In genomic region chr1:172025201-172025904, GRCm38 (mm10) we compare ENCODE assay signal across 11 mouse cellular contexts. TPM values are rescaled to one million over a fixed set of nuclear protein-coding genes. Genes with fewer than 3 reads are reported as not detected.
A peak's percentile ranks its signal among the peaks of the same experiment; 100 is the strongest.
DNase-seq lines count a peak whose midpoint lies in the region; ATAC-seq lines count a peak whose summit lies in the region.
"Had no signal": no experiment of that assay in that cellular context is flagged by ENCODE, and none has a peak within 500 bp of the region (broad histone marks: within the 10 kb centered on the region; RNA-seq: fewer than 3 reads in every experiment).

No protein-coding gene starts in this region.

- H3K36me3 ChIP-seq in heart, embryonic 14.5 days (ENCODE audit: control insufficient read depth, insufficient read depth, low read length): peaks cover 2% of the 10 kb centered on the region; the same call in 1 of the 2 replicates
- no peaks in the 10 kb centered on the region; the same call in 1 of the 2 replicates for H3K36me3 ChIP-seq in embryonic facial prominence, embryonic 11.5 days (replicated peaks; ENCODE audit: control insufficient read depth, insufficient read depth, low read depth, low read length)
- no peaks in the 10 kb centered on the region for H3K36me3 ChIP-seq in hindbrain, embryonic 11.5 days (ENCODE audit: control insufficient read depth, insufficient read depth, low read length)
- peaks cover 9% of the 10 kb centered on the region for H3K36me3 ChIP-seq in midbrain, embryonic 13.5 days

- peak overlapping the region; percentile 93; the same call in 1 of the 2 replicates for H3K9ac ChIP-seq in heart, embryonic 14.5 days (ENCODE audit: low read length)
- H3K9ac ChIP-seq in embryonic facial prominence, embryonic 11.5 days (replicated peaks; ENCODE audit: low read length): peak overlapping the region; percentile 96
- H3K9ac ChIP-seq in hindbrain, embryonic 11.5 days (ENCODE audit: low read depth, low read length): peak overlapping the region; percentile 79
- peak overlapping the region; percentile 97 for H3K9ac ChIP-seq in midbrain, embryonic 13.5 days (replicated peaks)

- intact Hi-C loops in left cerebral cortex, postnatal 25 days (cut with DNase I): no loop called here

- H3K27me3 ChIP-seq in heart, embryonic 14.5 days (ENCODE audit: control insufficient read depth, insufficient read depth, low read length): no peaks in the 10 kb centered on the region
- H3K27me3 ChIP-seq in embryonic facial prominence, embryonic 11.5 days (ENCODE audit: control insufficient read depth, insufficient read depth, low read length): no peaks in the 10 kb centered on the region
- no peaks in the 10 kb centered on the region for H3K27me3 ChIP-seq in hindbrain, embryonic 11.5 days (ENCODE audit: control insufficient read depth, insufficient read depth, low read length)
- H3K27me3 ChIP-seq in midbrain, embryonic 13.5 days: no peaks in the 10 kb centered on the region

- 63% methylated on average over 8 of the region's 8 CpGs for WGBS in heart, embryonic 14.5 days
- 42% methylated on average over 8 of the region's 8 CpGs for WGBS in embryonic facial prominence, embryonic 11.5 days
- WGBS in hindbrain, embryonic 11.5 days: 24% methylated on average over 8 of the region's 8 CpGs
- WGBS in midbrain, embryonic 13.5 days: 6% methylated on average over 8 of the region's 8 CpGs

- peaks cover 16 to 25% of the 10 kb centered on the region in 2 experiments for H3K4me1 ChIP-seq in heart, embryonic 14.5 days (ENCODE audit: control insufficient read depth in 2 of 2, insufficient read depth in 2 of 2, low read length in 2 of 2)
- peaks cover 9% of the 10 kb centered on the region for H3K4me1 ChIP-seq in embryonic facial prominence, embryonic 11.5 days (ENCODE audit: control insufficient read depth, insufficient read depth, low read length)
- peaks cover 25% of the 10 kb centered on the region for H3K4me1 ChIP-seq in hindbrain, embryonic 11.5 days (replicated peaks; ENCODE audit: control insufficient read depth, insufficient read depth, low read length)
- peaks cover 74% of the 10 kb centered on the region for H3K4me1 ChIP-seq in midbrain, embryonic 13.5 days (replicated peaks)

- peak overlapping the region; percentile 69 for H3K4me2 ChIP-seq in heart, embryonic 14.5 days (ENCODE audit: low read length)
- H3K4me2 ChIP-seq in embryonic facial prominence, embryonic 11.5 days (ENCODE audit: low read depth, low read length): peak overlapping the region; percentile 61
- H3K4me2 ChIP-seq in hindbrain, embryonic 11.5 days (replicated peaks; ENCODE audit: low read depth, low read length): peak overlapping the region; percentile 92
- H3K4me2 ChIP-seq in midbrain, embryonic 13.5 days (replicated peaks): peak overlapping the region; percentile 87

- H3K4me3 ChIP-seq in heart, embryonic 14.5 days (ENCODE audit: control insufficient read depth in 1 of 2, insufficient read depth in 1 of 2, low read depth in 1 of 2, low read length in 2 of 2): peak overlapping the region in 1 of 2 experiments; percentile 95; a peak in 3 of 4 replicates
- H3K4me3 ChIP-seq in embryonic facial prominence, embryonic 11.5 days (ENCODE audit: low read depth, low read length): peak overlapping the region; percentile 90
- peak overlapping the region; percentile 68 for H3K4me3 ChIP-seq in hindbrain, embryonic 11.5 days (ENCODE audit: low read depth, low read length)
- H3K4me3 ChIP-seq in midbrain, embryonic 13.5 days (replicated peaks): peak overlapping the region; percentile 88

- no peak for DNase-seq in heart, adult 9 months (ENCODE audit: low spot score in 2 of 2)
- DNase-seq in embryonic facial prominence, embryonic 11.5 days (ENCODE audit: low spot score): no peak
- no peak for DNase-seq in hindbrain, embryonic 11.5 days (ENCODE audit: low spot score)
- no peak for DNase-seq in retina, embryonic 14.5 days (ENCODE audit: low spot score)
- DNase-seq in left cerebral cortex, postnatal 25 days (ENCODE audit: low spot score in 2 of 2): no peak
- DNase-seq: adrenal gland, adult 2 months; kidney, adult 11 months; lung, postnatal 10 days had no signal

- no peak for ATAC-seq in heart, embryonic 14.5 days (ENCODE audit: insufficient number of reproducible peaks, insufficient read depth, low FRiP score, low read depth)
- no peak for ATAC-seq in embryonic facial prominence, embryonic 11.5 days (replicated peaks; ENCODE audit: insufficient number of reproducible peaks, low FRiP score, low TSS enrichment, low read depth)
- no peak for ATAC-seq in hindbrain, embryonic 11.5 days (ENCODE audit: low FRiP score)
- no peak for ATAC-seq in midbrain, embryonic 13.5 days
- no peak for ATAC-seq in erythroblast, adult 5-6 weeks (replicated peaks; ENCODE audit: low FRiP score, poor library complexity, severe bottlenecking)

- H3K9me3 ChIP-seq in heart, embryonic 14.5 days (ENCODE audit: control insufficient read depth, low read length): no peaks in the 10 kb centered on the region
- no peaks in the 10 kb centered on the region for H3K9me3 ChIP-seq in embryonic facial prominence, embryonic 11.5 days (replicated peaks; ENCODE audit: control insufficient read depth, low read length)
- no peaks in the 10 kb centered on the region for H3K9me3 ChIP-seq in hindbrain, embryonic 11.5 days (ENCODE audit: control insufficient read depth, low read length)
- H3K9me3 ChIP-seq in midbrain, embryonic 13.5 days: no peaks in the 10 kb centered on the region

- H3K27ac ChIP-seq in heart, embryonic 14.5 days (replicated peaks in 1 of 2; ENCODE audit: control insufficient read depth in 1 of 2, insufficient read depth in 1 of 2, low read depth in 2 of 2, low read length in 2 of 2): no peak overlapping the region
- no peak overlapping the region for H3K27ac ChIP-seq in embryonic facial prominence, embryonic 11.5 days (replicated peaks; ENCODE audit: low read depth, low read length)
- H3K27ac ChIP-seq in hindbrain, embryonic 11.5 days (ENCODE audit: low read depth, low read length): peak overlapping the region; percentile 93
- H3K27ac ChIP-seq in midbrain, embryonic 13.5 days: peak overlapping the region; percentile 97

RNA-seq across cellular contexts. Expression of gene Vangl2, which starts 2.9 kb away (rescaled TPM):
- 9.2 and 10.0 TPM in 2 replicates for polyA plus RNA-seq in heart, embryonic 14.5 days (2014; fragmentation: Nextera tagmentation; extraction: Ambion mirVana)
- polyA plus RNA-seq in embryonic facial prominence, embryonic 11.5 days (2014; fragmentation: Nextera tagmentation; extraction: Ambion mirVana): 25.3 and 28.6 TPM in 2 replicates
- polyA plus RNA-seq in hindbrain, embryonic 11.5 days (2014; fragmentation: Nextera tagmentation; extraction: Ambion mirVana): 60.3 and 61.6 TPM in 2 replicates
- polyA plus RNA-seq in midbrain, embryonic 13.5 days (2015; fragmentation: Nextera tagmentation; extraction: Ambion mirVana): 57.1 and 60.0 TPM in 2 replicates
- total RNA-seq in left cerebral cortex, postnatal 25 days (2021): 10 to 100 TPM; 13.3 to 13.5 TPM
- total RNA-seq in erythroblast, adult 5-6 weeks (2015; ENCODE audit: low replicate concordance): 1.3 TPM in 1 of 2 replicates, not detected in the other
- 0.42 and 3.4 TPM in 2 replicates for total RNA-seq in erythroblast, adult 5-6 weeks (2017; ENCODE audit: low replicate concordance)

RNA-seq across cellular contexts. Expression of gene Nhlh1, which starts 32.0 kb away (rescaled TPM):
- polyA plus RNA-seq in heart, embryonic 14.5 days (2014; fragmentation: Nextera tagmentation; extraction: Ambion mirVana): not detected in 2 replicates
- 4.6 and 6.5 TPM in 2 replicates for polyA plus RNA-seq in embryonic facial prominence, embryonic 11.5 days (2014; fragmentation: Nextera tagmentation; extraction: Ambion mirVana)
- polyA plus RNA-seq in hindbrain, embryonic 11.5 days (2014; fragmentation: Nextera tagmentation; extraction: Ambion mirVana): 20.5 and 22.3 TPM in 2 replicates
- 7.7 and 8.9 TPM in 2 replicates for polyA plus RNA-seq in midbrain, embryonic 13.5 days (2015; fragmentation: Nextera tagmentation; extraction: Ambion mirVana)
- total RNA-seq in left cerebral cortex, postnatal 25 days (2021): under 1 TPM; 0.23 to 0.64 TPM
- not detected in 2 replicates for total RNA-seq in erythroblast, adult 5-6 weeks (2015; ENCODE audit: low replicate concordance)
- not detected in 2 replicates for total RNA-seq in erythroblast, adult 5-6 weeks (2017; ENCODE audit: low replicate concordance)
- total RNA-seq: adrenal gland, adult 2 months had no signal
- polyA plus RNA-seq: adrenal gland, adult 2 months had no signal

RNA-seq across cellular contexts. Expression of gene Copa, which starts 57.0 kb away (rescaled TPM):
- polyA plus RNA-seq in heart, embryonic 14.5 days (2014; fragmentation: Nextera tagmentation; extraction: Ambion mirVana): 157 and 163 TPM in 2 replicates
- polyA plus RNA-seq in embryonic facial prominence, embryonic 11.5 days (2014; fragmentation: Nextera tagmentation; extraction: Ambion mirVana): 185 and 186 TPM in 2 replicates
- polyA plus RNA-seq in hindbrain, embryonic 11.5 days (2014; fragmentation: Nextera tagmentation; extraction: Ambion mirVana): 154 and 191 TPM in 2 replicates
- polyA plus RNA-seq in midbrain, embryonic 13.5 days (2015; fragmentation: Nextera tagmentation; extraction: Ambion mirVana): 190 and 202 TPM in 2 replicates
- 100 to 1,000 TPM; 146 to 154 TPM for total RNA-seq in left cerebral cortex, postnatal 25 days (2021)
- 35.1 and 67.1 TPM in 2 replicates for total RNA-seq in erythroblast, adult 5-6 weeks (2015; ENCODE audit: low replicate concordance)
- 41.1 and 43.5 TPM in 2 replicates for total RNA-seq in erythroblast, adult 5-6 weeks (2017; ENCODE audit: low replicate concordance)

RNA-seq across cellular contexts. Expression of gene Ncstn, which starts 57.2 kb away (rescaled TPM):
- 120 TPM in 2 replicates for polyA plus RNA-seq in heart, embryonic 14.5 days (2014; fragmentation: Nextera tagmentation; extraction: Ambion mirVana)
- 85.6 and 89.2 TPM in 2 replicates for polyA plus RNA-seq in embryonic facial prominence, embryonic 11.5 days (2014; fragmentation: Nextera tagmentation; extraction: Ambion mirVana)
- polyA plus RNA-seq in hindbrain, embryonic 11.5 days (2014; fragmentation: Nextera tagmentation; extraction: Ambion mirVana): 120 and 121 TPM in 2 replicates
- polyA plus RNA-seq in midbrain, embryonic 13.5 days (2015; fragmentation: Nextera tagmentation; extraction: Ambion mirVana): 126 and 129 TPM in 2 replicates
- total RNA-seq in left cerebral cortex, postnatal 25 days (2021): 10 to 100 TPM; 68.3 to 70.8 TPM
- total RNA-seq in erythroblast, adult 5-6 weeks (2015; ENCODE audit: low replicate concordance): 19.0 and 28.8 TPM in 2 replicates
- total RNA-seq in erythroblast, adult 5-6 weeks (2017; ENCODE audit: low replicate concordance): 16.7 and 20.1 TPM in 2 replicates

Comparison
In these comparisons a context has a peak if more than half of its experiments do, and no peak if none do; other contexts are left out.
1. H3K27ac ChIP-seq: peak in hindbrain, embryonic 11.5 days (single experiment) and midbrain, embryonic 13.5 days (single experiment); none in heart, embryonic 14.5 days (0 of 2) and embryonic facial prominence, embryonic 11.5 days (single experiment).
2. Peak in every context shown above with its lines, with median percentiles within 50 percentile points of each other: H3K4me2 ChIP-seq and H3K9ac ChIP-seq.